Mouse (Mus musculus): ENCODE results near the gene Alox5. TPM values are rescaled to one million over a fixed set of nuclear protein-coding genes. Genes with fewer than 3 reads are reported as not detected.

Gene Alox5
- polyA plus RNA-seq, 1 experiment from 2014 or later, result 1.0 TPM

- H3K27ac ChIP-seq (ENCODE audit: low read depth), result no peak overlapping the region
- H3K4me2 ChIP-seq (ENCODE audit: low read length), result no peak overlapping the region
- no peaks in the 10 kb centered on the region for H3K36me3 ChIP-seq (ENCODE audit: control insufficient read depth, insufficient read depth, low read length)
- no peaks in the 10 kb centered on the region for H3K27me3 ChIP-seq (replicated peaks; ENCODE audit: control insufficient read depth, insufficient read depth, low read length)
- no peaks in the 10 kb centered on the region; the same call in 1 of the 2 replicates for H3K4me1 ChIP-seq (replicated peaks; ENCODE audit: control insufficient read depth, insufficient read depth, low read length)
- no peak for ATAC-seq (replicated peaks; ENCODE audit: low FRiP score, low TSS enrichment, low read depth)
- H3K9ac ChIP-seq (ENCODE audit: low read length), result no peak overlapping the region
- 80% methylated on average over 3 of the region's 3 CpGs for WGBS
- H3K4me3 ChIP-seq (ENCODE audit: low read depth, low read length), result no peak overlapping the region
- H3K9me3 ChIP-seq (ENCODE audit: control insufficient read depth, low read length), result no peaks in the 10 kb centered on the region
- no peak for DNase-seq (ENCODE audit: low spot score)
Measured at GRCm38 (mm10) chr6:116371500-116371899, 89.5 kb downstream of the Alox5 start.

- Histone ChIP-seq H3K27me3 (replicated peaks; ENCODE audit: control insufficient read depth, insufficient read depth, low read length) (no peaks in the 10 kb centered on the region), H3K4me1 (replicated peaks; ENCODE audit: control insufficient read depth, insufficient read depth, low read length) (no peaks in the 10 kb centered on the region; the same call in 1 of the 2 replicates), H3K4me2 (ENCODE audit: low read length) (no peak overlapping the region), H3K36me3 (ENCODE audit: control insufficient read depth, insufficient read depth, low read length) (no peaks in the 10 kb centered on the region), H3K4me3 (ENCODE audit: low read depth, low read length) (no peak overlapping the region), H3K9me3 (ENCODE audit: control insufficient read depth, low read length) (no peaks in the 10 kb centered on the region), H3K27ac (ENCODE audit: low read depth) (no peak overlapping the region), H3K9ac (ENCODE audit: low read length) (no peak overlapping the region)
- DNase-seq (ENCODE audit: low spot score) (no peak), ATAC-seq (replicated peaks; ENCODE audit: low FRiP score, low TSS enrichment, low read depth) (no peak)
- 79% methylated on average over 6 of the region's 6 CpGs for WGBS
Measured at GRCm38 (mm10) chr6:116370216-116370976, 90.6 kb downstream of the Alox5 start.

DNA sequence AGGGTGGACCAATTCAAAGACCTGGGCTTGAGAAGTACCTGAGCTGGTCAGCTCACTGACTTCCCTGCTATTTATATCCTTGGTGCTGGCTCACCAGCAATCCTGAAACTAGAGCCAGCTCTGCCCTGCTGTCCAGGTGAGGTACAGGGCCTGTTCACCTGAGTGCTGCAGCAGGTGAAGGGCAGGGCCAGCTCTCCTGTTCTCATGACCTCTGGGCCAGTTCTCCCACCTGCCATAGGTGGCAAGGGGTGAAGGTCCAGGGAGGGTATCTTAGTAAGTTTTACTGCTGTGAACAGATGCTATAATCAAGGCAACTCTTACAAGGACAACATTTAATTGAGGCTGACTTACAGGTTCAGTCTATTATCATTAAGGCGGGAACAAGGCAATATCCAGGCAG lies 91.2 kb downstream of the Alox5 start:
- Histone ChIP-seq H3K27me3 (replicated peaks; ENCODE audit: control insufficient read depth, insufficient read depth, low read length) (no peaks in the 10 kb centered on the region), H3K4me2 (ENCODE audit: low read length) (no peak overlapping the region), H3K36me3 (ENCODE audit: control insufficient read depth, insufficient read depth, low read length) (no peaks in the 10 kb centered on the region), H3K27ac (ENCODE audit: low read depth) (no peak overlapping the region), H3K9ac (ENCODE audit: low read length) (no peak overlapping the region), H3K4me3 (ENCODE audit: low read depth, low read length) (no peak overlapping the region), H3K4me1 (replicated peaks; ENCODE audit: control insufficient read depth, insufficient read depth, low read length) (no peaks in the 10 kb centered on the region; the same call in 1 of the 2 replicates), H3K9me3 (ENCODE audit: control insufficient read depth, low read length) (no peaks in the 10 kb centered on the region)
- WGBS, result 96% methylated on average over 1 of the region's 1 CpGs
- no peak for ATAC-seq (replicated peaks; ENCODE audit: low FRiP score, low TSS enrichment, low read depth)
- no peak for DNase-seq (ENCODE audit: low spot score)

GRCm38 (mm10) chr6:116367971-116368370 lies 93.0 kb downstream of the Alox5 start:
- DNase-seq (ENCODE audit: low spot score) (no peak), ATAC-seq (replicated peaks; ENCODE audit: low FRiP score, low TSS enrichment, low read depth) (no peak)
- no peaks in the 10 kb centered on the region for H3K27me3 ChIP-seq (replicated peaks; ENCODE audit: control insufficient read depth, insufficient read depth, low read length)
- no peaks in the 10 kb centered on the region for H3K9me3 ChIP-seq (ENCODE audit: control insufficient read depth, low read length)
- H3K4me1 ChIP-seq (replicated peaks; ENCODE audit: control insufficient read depth, insufficient read depth, low read length), result no peaks in the 10 kb centered on the region
- no peak overlapping the region for H3K4me3 ChIP-seq (ENCODE audit: low read depth, low read length)
- H3K27ac ChIP-seq (ENCODE audit: low read depth), result no peak overlapping the region
- WGBS, result 88% methylated on average over 11 of the region's 11 CpGs
- no peak overlapping the region for H3K9ac ChIP-seq (ENCODE audit: low read length)
- no peaks in the 10 kb centered on the region for H3K36me3 ChIP-seq (ENCODE audit: control insufficient read depth, insufficient read depth, low read length)
- H3K4me2 ChIP-seq (ENCODE audit: low read length), result no peak overlapping the region

GRCm38 (mm10) chr6:116361993-116362392 lies 99.0 kb downstream of the Alox5 start:
- 85% methylated on average over 4 of the region's 4 CpGs for WGBS
- H3K27ac ChIP-seq (ENCODE audit: low read depth), result no peak overlapping the region
- H3K4me3 ChIP-seq (ENCODE audit: low read depth, low read length), result no peak overlapping the region
- no peak for ATAC-seq (replicated peaks; ENCODE audit: low FRiP score, low TSS enrichment, low read depth)
- DNase-seq (ENCODE audit: low spot score), result no peak
- no peak overlapping the region for H3K4me2 ChIP-seq (ENCODE audit: low read length)
- no peaks in the 10 kb centered on the region for H3K27me3 ChIP-seq (replicated peaks; ENCODE audit: control insufficient read depth, insufficient read depth, low read length)
- no peaks in the 10 kb centered on the region for H3K36me3 ChIP-seq (ENCODE audit: control insufficient read depth, insufficient read depth, low read length)
- no peak overlapping the region for H3K9ac ChIP-seq (ENCODE audit: low read length)
- no peaks in the 10 kb centered on the region for H3K9me3 ChIP-seq (ENCODE audit: control insufficient read depth, low read length)
- H3K4me1 ChIP-seq (replicated peaks; ENCODE audit: control insufficient read depth, insufficient read depth, low read length), result no peaks in the 10 kb centered on the region

GRCm38 (mm10) chr6:116361463-116361862 lies 99.5 kb downstream of the Alox5 start:
- no peak overlapping the region for H3K4me3 ChIP-seq (ENCODE audit: low read depth, low read length)
- no peak overlapping the region for H3K4me2 ChIP-seq (ENCODE audit: low read length)
- no peak overlapping the region for H3K27ac ChIP-seq (ENCODE audit: low read depth)
- DNase-seq (ENCODE audit: low spot score) (no peak), ATAC-seq (replicated peaks; ENCODE audit: low FRiP score, low TSS enrichment, low read depth) (no peak)
- no peaks in the 10 kb centered on the region for H3K4me1 ChIP-seq (replicated peaks; ENCODE audit: control insufficient read depth, insufficient read depth, low read length)
- no peak overlapping the region for H3K9ac ChIP-seq (ENCODE audit: low read length)
- 67% methylated on average over 3 of the region's 3 CpGs for WGBS
- H3K36me3 ChIP-seq (ENCODE audit: control insufficient read depth, insufficient read depth, low read length), result no peaks in the 10 kb centered on the region
- no peaks in the 10 kb centered on the region for H3K27me3 ChIP-seq (replicated peaks; ENCODE audit: control insufficient read depth, insufficient read depth, low read length)
- no peaks in the 10 kb centered on the region for H3K9me3 ChIP-seq (ENCODE audit: control insufficient read depth, low read length)

Other genes starting within 250 kb of the Alox5 start
- gene Zfand4, start 197.0 kb downstream of the Alox5 start, polyA plus RNA-seq (2014; fragmentation: Nextera tagmentation; extraction: Ambion mirVana), result 4.8 and 5.4 TPM in 2 replicates
- 26.6 and 30.8 TPM in 2 replicates for gene March8, start 123.2 kb downstream of the Alox5 start, polyA plus RNA-seq (2014; fragmentation: Nextera tagmentation; extraction: Ambion mirVana)
- gene Olfr211, start 27.9 kb upstream of the Alox5 start, polyA plus RNA-seq (2014; fragmentation: Nextera tagmentation; extraction: Ambion mirVana), result not detected in 2 replicates
- not detected in 2 replicates for gene Olfr212, start 45.3 kb upstream of the Alox5 start, polyA plus RNA-seq (2014; fragmentation: Nextera tagmentation; extraction: Ambion mirVana)
- gene Olfr213, start 77.3 kb upstream of the Alox5 start, polyA plus RNA-seq (2014; fragmentation: Nextera tagmentation; extraction: Ambion mirVana), result not detected in 2 replicates
- gene Gm5580, start 90.0 kb upstream of the Alox5 start, polyA plus RNA-seq (2014; fragmentation: Nextera tagmentation; extraction: Ambion mirVana), result 0.35 and 0.44 TPM in 2 replicates
- not detected in 2 replicates for gene Olfr214, start 93.1 kb upstream of the Alox5 start, polyA plus RNA-seq (2014; fragmentation: Nextera tagmentation; extraction: Ambion mirVana)
- not detected in 2 replicates for gene Olfr215, start 123.0 kb upstream of the Alox5 start, polyA plus RNA-seq (2014; fragmentation: Nextera tagmentation; extraction: Ambion mirVana)
- 147 and 164 TPM in 2 replicates for gene Zfp422, start 167.8 kb upstream of the Alox5 start, polyA plus RNA-seq (2014; fragmentation: Nextera tagmentation; extraction: Ambion mirVana)
- gene Depp1, start 189.4 kb upstream of the Alox5 start, polyA plus RNA-seq (2014; fragmentation: Nextera tagmentation; extraction: Ambion mirVana), result 24.1 and 26.1 TPM in 2 replicates
- 12.6 and 13.8 TPM in 2 replicates for gene Rassf4, start 212.8 kb upstream of the Alox5 start, polyA plus RNA-seq (2014; fragmentation: Nextera tagmentation; extraction: Ambion mirVana)

Measured in intestine, embryonic 14.5 days (tissue).